Mouse (Mus musculus) myocyte (in vitro differentiated cells): Measurements from ENCODE around the gene Fam214a.

ENCODE experiments used
- CEBPB ChIP-seq: IDR thresholded peaks from 2 replicates; pipeline ENCODE4 v1.6.1; 2011; ENCODE audit warnings: mild to moderate bottlenecking, moderate library complexity; ENCODE audit not compliant: poor library complexity, insufficient read depth, severe bottlenecking
- E2F4 ChIP-seq: IDR thresholded peaks from one replicate; pipeline ENCODE4 v1.6.1; 2011; ENCODE audit warnings: mild to moderate bottlenecking, control low read depth, moderate library complexity; ENCODE audit not compliant: insufficient read depth
- POLR2A ChIP-seq: IDR thresholded peaks from one replicate; pipeline ENCODE4 v1.6.1; 2011; ENCODE audit warnings: low read depth, mild to moderate bottlenecking, control low read depth, moderate library complexity; ENCODE audit not compliant: insufficient read length
- POLR2AphosphoS2 ChIP-seq: IDR thresholded peaks from one replicate; pipeline ENCODE4 v1.6.1; 2011; ENCODE audit warnings: low read depth, control low read depth; ENCODE audit not compliant: insufficient read length
- SRF ChIP-seq: IDR thresholded peaks from one replicate; pipeline ENCODE4 v1.6.1; 2011; ENCODE audit warnings: low read depth; ENCODE audit not compliant: control insufficient read depth, insufficient read length
- TCF12 ChIP-seq: IDR thresholded peaks from one replicate; pipeline ENCODE4 v1.6.1; 2011; ENCODE audit warnings: mild to moderate bottlenecking, control low read depth; ENCODE audit not compliant: poor library complexity, insufficient read depth, severe bottlenecking
- USF1 ChIP-seq: IDR thresholded peaks from one replicate; pipeline ENCODE4 v1.6.1; 2011; ENCODE audit warnings: low read depth, mild to moderate bottlenecking, control low read depth, moderate library complexity

DNA sequence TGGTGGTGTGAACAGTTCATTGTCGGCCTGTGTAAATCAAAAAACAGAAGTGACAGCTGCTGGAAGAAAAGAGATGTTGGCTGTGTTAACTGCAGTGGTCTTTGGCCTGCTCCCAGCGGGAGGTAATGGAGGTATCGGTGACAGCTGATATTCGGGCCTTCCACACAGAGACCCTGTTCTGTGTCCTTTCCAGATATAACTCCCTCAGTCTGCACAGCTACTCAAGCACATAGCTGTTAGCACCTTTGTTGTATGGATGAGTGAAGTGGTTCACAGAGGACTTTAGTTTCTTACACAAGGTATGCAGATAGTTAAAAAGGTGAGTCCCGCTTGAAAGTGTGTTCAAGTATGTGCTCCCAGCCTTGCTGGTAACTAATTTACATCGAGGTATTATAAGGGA, 7.9 kb downstream of the Fam214a start:
- no peak for TF ChIP-seq POLR2A
- TF ChIP-seq POLR2AphosphoS2 = no peak
- no peak for TF ChIP-seq USF1
- TF ChIP-seq TCF12 = no peak
- no peak for TF ChIP-seq E2F4
- no peak for TF ChIP-seq CEBPB
- TF ChIP-seq SRF = no peak
